Mouse (Mus musculus): Measurements from ENCODE around the gene Ctsq. TPM values are rescaled to one million over a fixed set of nuclear protein-coding genes. Genes with fewer than 3 reads are reported as not detected.
"Not testable (repeated sequence)": the region's sequence is repeated elsewhere in the genome, so short reads cannot be mapped to it uniquely, and the experiment has no call there.

Gene Ctsq
- not detected in 2 replicates for polyA plus RNA-seq (2011; ENCODE audit: insufficient read depth, insufficient read length, low replicate concordance, missing spikeins)

DNA sequence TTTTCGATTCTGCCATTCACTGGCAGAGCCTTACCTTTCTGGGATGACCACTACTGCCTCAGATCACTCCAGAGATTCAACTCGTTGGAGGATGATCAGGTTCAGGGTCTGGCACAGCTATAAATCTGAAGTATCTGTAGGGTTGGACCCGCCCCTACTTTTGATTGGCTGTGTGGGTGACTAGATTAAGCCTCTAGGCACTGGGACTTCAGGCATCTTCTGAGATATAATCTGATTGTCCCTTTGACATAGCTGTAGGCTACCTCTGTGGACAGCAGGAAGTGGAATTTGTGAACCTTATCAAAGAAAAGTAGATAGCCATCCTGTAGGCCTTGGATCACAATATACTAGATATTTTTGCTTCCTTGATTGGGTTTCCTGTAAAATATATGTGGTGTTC is at the start of gene Ctsq:
Gene Ctsq, minus strand, starts transcription at position 101 of the 400 bp plus-strand sequence.
- WGBS, result 42% methylated on average over 3 of the region's 3 CpGs
- no peaks in the 10 kb centered on the region for H3K4me1 ChIP-seq (ENCODE audit: control insufficient read depth, insufficient read depth, low read length)
- TF ChIP-seq CTCF (IDR thresholded peaks at IDR 0.05; ENCODE audit: control insufficient read depth, insufficient read depth, low read length) (no peak), POLR2A (IDR thresholded peaks at IDR 0.05; ENCODE audit: borderline replicate concordance, control insufficient read depth, low read depth, low read length) (no peak)
- H3K27ac ChIP-seq (ENCODE audit: control insufficient read depth, insufficient read depth, low read depth, low read length, poor library complexity), result no peak within 1 kb of the TSS
- H3K4me3 ChIP-seq (replicated peaks; ENCODE audit: control insufficient read depth, low read depth, low read length), result no peak within 1 kb of the TSS

- WGBS, result 6% methylated on average over 3 of the region's 3 CpGs
- TF ChIP-seq CTCF (IDR thresholded peaks at IDR 0.05; ENCODE audit: control insufficient read depth, insufficient read depth, low read length) (no peak), POLR2A (IDR thresholded peaks at IDR 0.05; ENCODE audit: borderline replicate concordance, control insufficient read depth, low read depth, low read length) (no peak)
Measured at GRCm38 (mm10) chr13:61022785-61023184, 17.6 kb downstream of the Ctsq start.

DNA sequence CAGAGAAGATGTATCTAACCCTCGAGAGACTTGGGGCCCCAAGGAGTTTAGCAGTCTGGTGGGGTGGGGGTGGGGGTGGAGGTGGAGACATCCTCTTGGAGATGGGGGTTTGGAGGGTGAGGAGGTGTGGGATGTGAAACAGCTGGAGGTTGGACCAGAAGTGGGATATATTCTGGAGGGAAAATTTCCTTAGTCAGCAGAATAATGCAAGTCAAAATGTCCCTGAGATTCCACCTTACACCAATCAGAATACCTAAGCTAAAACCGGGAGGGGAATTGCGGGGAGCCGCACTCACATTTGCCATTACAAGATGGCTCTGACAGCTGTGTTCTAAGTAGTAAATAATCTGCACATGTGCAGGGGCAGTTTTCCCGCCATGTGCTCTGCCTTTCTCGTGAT is 18.6 kb downstream of the Ctsq start:
- Histone ChIP-seq H3K4me3 (replicated peaks; ENCODE audit: control insufficient read depth, low read depth, low read length) (no peak overlapping the region), H3K4me1 (ENCODE audit: control insufficient read depth, insufficient read depth, low read length) (no peaks in the 10 kb centered on the region), H3K27ac (ENCODE audit: control insufficient read depth, insufficient read depth, low read depth, low read length, poor library complexity) (no peak overlapping the region)
- TF ChIP-seq POLR2A (IDR thresholded peaks at IDR 0.05; ENCODE audit: borderline replicate concordance, control insufficient read depth, low read depth, low read length) (no peak), CTCF (IDR thresholded peaks at IDR 0.05; ENCODE audit: control insufficient read depth, insufficient read depth, low read length) (no peak)
- 76% methylated on average over 6 of the region's 6 CpGs for WGBS

More at GRCm38 (mm10) chr13:61022785-61023184, 17.6 kb downstream of the Ctsq start:
- Histone ChIP-seq H3K4me3 (replicated peaks; ENCODE audit: control insufficient read depth, low read depth, low read length) (no peak overlapping the region), H3K27ac (ENCODE audit: control insufficient read depth, insufficient read depth, low read depth, low read length, poor library complexity) (no peak overlapping the region), H3K4me1 (ENCODE audit: control insufficient read depth, insufficient read depth, low read length) (no peaks in the 10 kb centered on the region)

GRCm38 (mm10) chr13:61010171-61010570 is 30.3 kb downstream of the Ctsq start:
- 23% methylated on average over 4 of the region's 4 CpGs for WGBS
- no peaks in the 10 kb centered on the region for H3K4me1 ChIP-seq (ENCODE audit: control insufficient read depth, insufficient read depth, low read length)
- H3K4me3 ChIP-seq (replicated peaks; ENCODE audit: control insufficient read depth, low read depth, low read length), result no peak overlapping the region
- H3K27ac ChIP-seq (ENCODE audit: control insufficient read depth, insufficient read depth, low read depth, low read length, poor library complexity), result no peak overlapping the region
- TF ChIP-seq POLR2A (IDR thresholded peaks at IDR 0.05; ENCODE audit: borderline replicate concordance, control insufficient read depth, low read depth, low read length) (no peak), CTCF (IDR thresholded peaks at IDR 0.05; ENCODE audit: control insufficient read depth, insufficient read depth, low read length) (no peak)

GRCm38 (mm10) chr13:61005859-61006258 is 34.6 kb downstream of the Ctsq start, which contains the start of gene Ctsj:
Gene Ctsj (minus strand): TSS chr13:61005959.
- no peak within 1 kb of the TSS for H3K27ac ChIP-seq (ENCODE audit: control insufficient read depth, insufficient read depth, low read depth, low read length, poor library complexity)
- H3K4me3 ChIP-seq (replicated peaks; ENCODE audit: control insufficient read depth, low read depth, low read length), result no peak within 1 kb of the TSS
- WGBS, result 76% methylated on average over 3 of the region's 3 CpGs
- TF ChIP-seq POLR2A (IDR thresholded peaks at IDR 0.05; ENCODE audit: borderline replicate concordance, control insufficient read depth, low read depth, low read length) (no peak), CTCF (IDR thresholded peaks at IDR 0.05; ENCODE audit: control insufficient read depth, insufficient read depth, low read length) (no peak)
- no peaks in the 10 kb centered on the region for H3K4me1 ChIP-seq (ENCODE audit: control insufficient read depth, insufficient read depth, low read length)

DNA sequence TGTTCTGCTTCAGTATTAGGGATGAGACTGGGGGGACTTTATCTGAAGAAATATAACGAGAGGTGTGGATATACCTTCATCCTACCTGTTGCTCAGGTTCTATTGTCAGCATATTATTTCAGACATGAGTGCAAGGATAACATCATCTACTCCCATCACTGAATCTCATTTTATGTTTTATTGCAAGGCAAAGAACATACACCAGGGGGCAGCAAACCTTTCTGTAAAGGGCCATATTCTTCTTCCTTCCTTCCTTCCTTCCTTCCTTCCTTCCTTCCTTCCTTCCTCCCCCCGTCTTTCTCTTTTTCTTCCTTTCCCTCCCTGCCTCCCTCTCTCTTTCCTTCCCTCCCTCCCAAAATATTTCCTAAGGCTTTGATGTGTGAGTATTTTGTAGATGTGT is 42.8 kb downstream of the Ctsq start:
- whole genome bisulfite sequencing, result 41% methylated on average over 2 of the region's 2 CpGs
- TF ChIP-seq CTCF (IDR thresholded peaks at IDR 0.05; ENCODE audit: control insufficient read depth, insufficient read depth, low read length), result no peak
- no peak for TF ChIP-seq POLR2A (IDR thresholded peaks at IDR 0.05; ENCODE audit: borderline replicate concordance, control insufficient read depth, low read depth, low read length)

GRCm38 (mm10) chr13:60986915-60987314 is 53.5 kb downstream of the Ctsq start:
- not testable (repeated sequence) for H3K4me3 ChIP-seq (replicated peaks; ENCODE audit: control insufficient read depth, low read depth, low read length); H3K27ac ChIP-seq (ENCODE audit: control insufficient read depth, insufficient read depth, low read depth, low read length, poor library complexity); H3K4me1 ChIP-seq (ENCODE audit: control insufficient read depth, insufficient read depth, low read length)
- WGBS, result 77% methylated on average over 5 of the region's 5 CpGs

More for the DNA sequence above, 42.8 kb downstream of the Ctsq start:
- H3K27ac ChIP-seq (ENCODE audit: control insufficient read depth, insufficient read depth, low read depth, low read length, poor library complexity), result no peak overlapping the region
- H3K4me1 ChIP-seq (ENCODE audit: control insufficient read depth, insufficient read depth, low read length), result no peaks in the 10 kb centered on the region
- H3K4me3 ChIP-seq (replicated peaks; ENCODE audit: control insufficient read depth, low read depth, low read length), result no peak overlapping the region

Other genes starting within 250 kb of the Ctsq start
- gene Ctsll3, start 237.8 kb downstream of the Ctsq start, polyA plus RNA-seq (2011; ENCODE audit: insufficient read depth, insufficient read length, low replicate concordance, missing spikeins), result not detected in 2 replicates
- not detected in 2 replicates for gene 4930486L24Rik, start 176.2 kb downstream of the Ctsq start, polyA plus RNA-seq (2011; ENCODE audit: insufficient read depth, insufficient read length, low replicate concordance, missing spikeins)
- 1.8 and 5.2 TPM in 2 replicates for gene Gm49392, start 143.7 kb downstream of the Ctsq start, polyA plus RNA-seq (2011; ENCODE audit: insufficient read depth, insufficient read length, low replicate concordance, missing spikeins)
- gene Ctla2b, start 143.2 kb downstream of the Ctsq start, polyA plus RNA-seq (2011; ENCODE audit: insufficient read depth, insufficient read length, low replicate concordance, missing spikeins), result 18.7 and 40.2 TPM in 2 replicates
- gene Tpbpb, start 135.8 kb downstream of the Ctsq start, polyA plus RNA-seq (2011; ENCODE audit: insufficient read depth, insufficient read length, low replicate concordance, missing spikeins), result not detected in 2 replicates
- not detected in 2 replicates for gene Gm49393, start 105.0 kb downstream of the Ctsq start, polyA plus RNA-seq (2011; ENCODE audit: insufficient read depth, insufficient read length, low replicate concordance, missing spikeins)
- 11.8 and 18.0 TPM in 2 replicates for gene Gm49391, start 104.1 kb downstream of the Ctsq start, polyA plus RNA-seq (2011; ENCODE audit: insufficient read depth, insufficient read length, low replicate concordance, missing spikeins)
- 202 and 264 TPM in 2 replicates for gene Ctla2a, start 104.0 kb downstream of the Ctsq start, polyA plus RNA-seq (2011; ENCODE audit: insufficient read depth, insufficient read length, low replicate concordance, missing spikeins)
- not detected in 2 replicates for gene Tpbpa, start 98.6 kb downstream of the Ctsq start, polyA plus RNA-seq (2011; ENCODE audit: insufficient read depth, insufficient read length, low replicate concordance, missing spikeins)
- not detected in 2 replicates for gene Ctsj, start 34.7 kb downstream of the Ctsq start, polyA plus RNA-seq (2011; ENCODE audit: insufficient read depth, insufficient read length, low replicate concordance, missing spikeins)
- gene Ctsr, start 123.6 kb upstream of the Ctsq start, polyA plus RNA-seq (2011; ENCODE audit: insufficient read depth, insufficient read length, low replicate concordance, missing spikeins), result not detected in 2 replicates
- gene Cts6, start 162.8 kb upstream of the Ctsq start, polyA plus RNA-seq (2011; ENCODE audit: insufficient read depth, insufficient read length, low replicate concordance, missing spikeins), result not detected in 2 replicates
- gene Cts8, start 214.7 kb upstream of the Ctsq start, polyA plus RNA-seq (2011; ENCODE audit: insufficient read depth, insufficient read length, low replicate concordance, missing spikeins), result not detected in 2 replicates
- not detected in 2 replicates for gene Gm49398, start 248.2 kb upstream of the Ctsq start, polyA plus RNA-seq (2011; ENCODE audit: insufficient read depth, insufficient read length, low replicate concordance, missing spikeins)

All from bone marrow, adult 2 months (tissue).